Comparison of ENCODE assay signal across 23 mouse cellular contexts in the genomic region with DNA sequence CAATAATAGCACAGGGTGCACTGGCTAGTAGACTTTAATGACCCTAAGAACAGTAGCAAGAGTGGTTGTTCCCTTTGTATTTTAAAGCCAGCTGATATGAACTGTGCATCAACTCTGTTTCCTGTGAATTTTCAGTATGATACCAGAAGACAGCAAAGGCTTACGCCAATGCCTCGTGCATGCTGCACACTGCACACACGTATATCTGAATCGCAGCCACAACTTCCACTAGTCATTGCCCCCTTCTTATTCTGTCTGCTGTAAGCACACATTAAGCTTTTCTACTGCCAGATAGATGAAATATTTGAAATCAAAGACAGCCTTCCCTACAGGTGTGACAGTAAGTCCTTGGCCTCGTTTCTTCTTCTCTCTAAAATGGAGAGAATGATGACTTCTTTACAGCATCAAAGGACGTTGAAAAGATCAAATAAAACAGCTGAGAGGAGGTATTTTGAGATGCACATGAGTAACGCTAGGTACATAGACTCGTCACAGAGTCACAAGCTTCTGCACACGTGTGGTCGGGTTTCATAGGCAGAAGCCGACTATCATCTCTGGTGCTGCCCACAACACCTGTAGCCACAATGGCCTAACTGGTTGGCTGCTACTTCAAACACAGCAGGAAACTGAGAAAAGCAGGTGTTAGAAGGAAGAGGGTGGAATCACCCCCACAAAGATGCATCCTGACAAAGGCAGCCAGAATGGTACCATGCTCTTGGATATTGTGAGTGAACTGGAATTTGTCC. TPM values are rescaled to one million over a fixed set of nuclear protein-coding genes. Genes with fewer than 3 reads are reported as not detected.
A peak's percentile ranks its signal among the peaks of the same experiment; 100 is the strongest.
DNase-seq lines count a peak whose midpoint lies in the region; ATAC-seq and TF ChIP-seq lines count a peak whose summit lies in the region.
"Had no signal": no experiment of that assay in that cellular context is flagged by ENCODE, and none has a peak within 500 bp of the region (broad histone marks: within the 10 kb centered on the region; RNA-seq: fewer than 3 reads in every experiment).

No protein-coding gene starts in this region.

- H3K9me3 ChIP-seq in embryonic facial prominence, embryonic 14.5 days (ENCODE audit: control insufficient read depth, low read length), result no peaks in the 10 kb centered on the region
- H3K9me3 ChIP-seq in embryonic facial prominence, embryonic 10.5 days, result no peaks in the 10 kb centered on the region
- H3K9me3 ChIP-seq in kidney, embryonic 16.5 days (ENCODE audit: low read length), result no peaks in the 10 kb centered on the region
- H3K9me3 ChIP-seq: forebrain, embryonic 13.5 days; hindbrain, embryonic 15.5 days; neural tube, embryonic 12.5 days had no signal

- peak; percentile 13; the same call in 1 of the 2 replicates for ATAC-seq in embryonic facial prominence, embryonic 14.5 days (ENCODE audit: low read depth)
- ATAC-seq in megakaryocyte progenitor cell, adult 5-6 weeks (replicated peaks; ENCODE audit: poor library complexity), result no peak
- ATAC-seq in kidney, embryonic 16.5 days (ENCODE audit: low FRiP score, low TSS enrichment), result no peak
- ATAC-seq: forebrain, embryonic 13.5 days had no signal

- WGBS in embryonic facial prominence, embryonic 14.5 days, result 61% methylated on average over 11 of the region's 11 CpGs
- 78% methylated on average over 11 of the region's 11 CpGs for WGBS in embryonic facial prominence, embryonic 10.5 days
- 76% methylated on average over 11 of the region's 11 CpGs for WGBS in kidney, embryonic 16.5 days

- no peak overlapping the region for H3K9ac ChIP-seq in embryonic facial prominence, embryonic 14.5 days (ENCODE audit: low read depth, low read length)
- H3K9ac ChIP-seq in kidney, embryonic 16.5 days (replicated peaks; ENCODE audit: low read length), result no peak overlapping the region
- H3K9ac ChIP-seq: forebrain, embryonic 13.5 days; hindbrain, embryonic 15.5 days; neural tube, embryonic 12.5 days had no signal

- no peak overlapping the region for H3K27ac ChIP-seq in embryonic facial prominence, embryonic 14.5 days (replicated peaks; ENCODE audit: low read depth, low read length)
- H3K27ac ChIP-seq in embryonic facial prominence, embryonic 10.5 days (replicated peaks), result no peak overlapping the region
- no peak overlapping the region for H3K27ac ChIP-seq in left cerebral cortex, adult 2 months
- H3K27ac ChIP-seq in kidney, embryonic 16.5 days (ENCODE audit: low read length), result no peak overlapping the region
- H3K27ac ChIP-seq: forebrain, embryonic 13.5 days; hindbrain, embryonic 15.5 days; neural tube, embryonic 12.5 days had no signal

- TF ChIP-seq CTCF in left cerebral cortex, adult 2 months (IDR thresholded peaks at IDR 0.05), result no peak

- 0 out of 2 replicates have a peak, but pooled peaks cover 2% of the 10 kb centered on the region for H3K4me1 ChIP-seq in embryonic facial prominence, embryonic 14.5 days (ENCODE audit: control insufficient read depth, insufficient read depth, low read length)
- peaks cover 23% of the 10 kb centered on the region for H3K4me1 ChIP-seq in embryonic facial prominence, embryonic 10.5 days
- no peaks in the 10 kb centered on the region for H3K4me1 ChIP-seq in kidney, embryonic 16.5 days (ENCODE audit: insufficient read depth, low read length)
- H3K4me1 ChIP-seq: forebrain, embryonic 13.5 days; hindbrain, embryonic 15.5 days; neural tube, embryonic 12.5 days had no signal

- H3K4me2 ChIP-seq in embryonic facial prominence, embryonic 14.5 days (ENCODE audit: low read depth, low read length), result no peak overlapping the region
- H3K4me2 ChIP-seq in kidney, embryonic 16.5 days (replicated peaks; ENCODE audit: low read depth, low read length), result no peak overlapping the region
- H3K4me2 ChIP-seq: forebrain, embryonic 13.5 days; hindbrain, embryonic 15.5 days; liver, embryonic 11.5 days; neural tube, embryonic 12.5 days had no signal

- no peaks in the 10 kb centered on the region for H3K27me3 ChIP-seq in embryonic facial prominence, embryonic 14.5 days (replicated peaks; ENCODE audit: control insufficient read depth, insufficient read depth, low read length)
- H3K27me3 ChIP-seq in embryonic facial prominence, embryonic 10.5 days (replicated peaks; ENCODE audit: low read depth, poor library complexity, severe bottlenecking), result no peaks in the 10 kb centered on the region
- no peaks in the 10 kb centered on the region for H3K27me3 ChIP-seq in kidney, embryonic 16.5 days (ENCODE audit: insufficient read depth, low read length)
- H3K27me3 ChIP-seq: forebrain, embryonic 13.5 days; hindbrain, embryonic 15.5 days; neural tube, embryonic 12.5 days had no signal

- DNase-seq in embryonic facial prominence, embryonic 14.5 days (ENCODE audit: low spot score), result no peak
- DNase-seq in embryonic facial prominence, embryonic 10.5 days (ENCODE audit: low spot score), result no peak
- DNase-seq in CD4-positive helper T cell, adult 2 months (ENCODE audit: low read depth, low spot score), result peak; percentile 65
- DNase-seq in induced T-regulatory cell, adult 2 months (ENCODE audit: low read depth), result peak; percentile 72
- DNase-seq in thymus, postnatal 14 days, result peak; percentile 79
- no peak for DNase-seq in left cerebral cortex, adult 2 months (ENCODE audit: extremely low spot score in 1 of 2, low spot score in 2 of 2)
- DNase-seq: adrenal gland, adult 2 months; cerebellum, adult 2 months; cerebellum, postnatal 36 days; gastrocnemius, postnatal 14 days; heart, postnatal 4 days; kidney, adult 18-20 months; kidney, postnatal 25 days; lung, adult 18-20 months; lung, postnatal 14 days had no signal

- H3K36me3 ChIP-seq in embryonic facial prominence, embryonic 14.5 days (ENCODE audit: control insufficient read depth, insufficient read depth, low read length), result no peaks in the 10 kb centered on the region
- no peaks in the 10 kb centered on the region for H3K36me3 ChIP-seq in embryonic facial prominence, embryonic 10.5 days (replicated peaks)
- no peaks in the 10 kb centered on the region for H3K36me3 ChIP-seq in kidney, embryonic 16.5 days (ENCODE audit: insufficient read depth, low read length)
- H3K36me3 ChIP-seq: hindbrain, embryonic 15.5 days; neural tube, embryonic 12.5 days had no signal

- intact Hi-C loops in left cerebral cortex, adult 2 months (cut with DNase I), result no loop called here

- H3K4me3 ChIP-seq in embryonic facial prominence, embryonic 14.5 days (ENCODE audit: low read depth, low read length), result no peak overlapping the region
- H3K4me3 ChIP-seq in embryonic facial prominence, embryonic 10.5 days, result no peak overlapping the region
- no peak overlapping the region for H3K4me3 ChIP-seq in left cerebral cortex, adult 2 months
- H3K4me3 ChIP-seq in kidney, embryonic 16.5 days (ENCODE audit: low read length), result no peak overlapping the region
- H3K4me3 ChIP-seq: forebrain, embryonic 13.5 days; hindbrain, embryonic 15.5 days; neural tube, embryonic 12.5 days had no signal

RNA-seq across cellular contexts. Expression of gene Tctex1d1, which starts 12.4 kb away (rescaled TPM):
- 0.94 and 1.2 TPM in 2 replicates for polyA plus RNA-seq in embryonic facial prominence, embryonic 14.5 days (2014; fragmentation: Nextera tagmentation; extraction: Ambion mirVana)
- 0.91 and 0.97 TPM in 2 replicates for polyA plus RNA-seq in embryonic facial prominence, embryonic 10.5 days (2016; fragmentation: Nextera tagmentation; extraction: Ambion mirVana)
- total RNA-seq in left cerebral cortex, adult 2 months (2021), result under 1 TPM; 0.61 to 0.96 TPM
- total RNA-seq in megakaryocyte progenitor cell, adult 5-6 weeks (2015), result 16.7 and 17.0 TPM in 2 replicates
- total RNA-seq in megakaryocyte progenitor cell, adult 5-6 weeks (2017), result 10.2 and 15.9 TPM in 2 replicates
- polyA plus RNA-seq in kidney, embryonic 16.5 days (2015; fragmentation: Nextera tagmentation; extraction: Ambion mirVana), result 0.51 and 0.61 TPM in 2 replicates
- total RNA-seq: adrenal gland, adult 2 months; gastrocnemius, postnatal 14 days; heart, postnatal 4 days; megakaryocyte-erythroid progenitor cell, adult 5-6 weeks; monocyte, adult 5-6 weeks had no signal
- polyA plus RNA-seq: adrenal gland, adult 2 months had no signal

RNA-seq across cellular contexts. Expression of gene Insl5, which starts 35.9 kb away (rescaled TPM):
- polyA plus RNA-seq in embryonic facial prominence, embryonic 14.5 days (2014; fragmentation: Nextera tagmentation; extraction: Ambion mirVana), result not detected in 2 replicates
- polyA plus RNA-seq in embryonic facial prominence, embryonic 10.5 days (2016; fragmentation: Nextera tagmentation; extraction: Ambion mirVana), result 0.30 TPM in 1 of 2 replicates, not detected in the other
- 1 to 10 TPM; 1.8 to 3.1 TPM for total RNA-seq in left cerebral cortex, adult 2 months (2021)
- total RNA-seq in megakaryocyte progenitor cell, adult 5-6 weeks (2015), result not detected in 2 replicates
- total RNA-seq in megakaryocyte progenitor cell, adult 5-6 weeks (2017), result not detected in 2 replicates
- not detected in 2 replicates for polyA plus RNA-seq in kidney, embryonic 16.5 days (2015; fragmentation: Nextera tagmentation; extraction: Ambion mirVana)
- total RNA-seq: adrenal gland, adult 2 months; gastrocnemius, postnatal 14 days; heart, postnatal 4 days; megakaryocyte-erythroid progenitor cell, adult 5-6 weeks; monocyte, adult 5-6 weeks had no signal
- polyA plus RNA-seq: liver, embryonic 11.5 days had no signal

Comparison
In these comparisons a context has a peak if more than half of its experiments do, and no peak if none do; other contexts are left out.
1. DNase-seq: peak in CD4-positive helper T cell, adult 2 months (single experiment), induced T-regulatory cell, adult 2 months (single experiment) and thymus, postnatal 14 days (single experiment); none in embryonic facial prominence, embryonic 14.5 days (single experiment), embryonic facial prominence, embryonic 10.5 days (single experiment) and left cerebral cortex, adult 2 months (0 of 2).